Mouse (Mus musculus): Measurements from ENCODE around the gene Plcb1.
"Not testable (repeated sequence)": the region's sequence is repeated elsewhere in the genome, so short reads cannot be mapped to it uniquely, and the experiment has no call there.

Plcb1 gene

GRCm38 (mm10) chr2:135307787-135308186, 521.9 kb downstream of the Plcb1 start:
- DNase-seq (ENCODE audit: low read depth) = no peak

GRCm38 (mm10) chr2:135315980-135316379, 530.1 kb downstream of the Plcb1 start:
- no peak for DNase-seq (ENCODE audit: low read depth)

- no peak for DNase-seq (ENCODE audit: low read depth)
Measured at GRCm38 (mm10) chr2:135318136-135318535, 532.3 kb downstream of the Plcb1 start.

DNA sequence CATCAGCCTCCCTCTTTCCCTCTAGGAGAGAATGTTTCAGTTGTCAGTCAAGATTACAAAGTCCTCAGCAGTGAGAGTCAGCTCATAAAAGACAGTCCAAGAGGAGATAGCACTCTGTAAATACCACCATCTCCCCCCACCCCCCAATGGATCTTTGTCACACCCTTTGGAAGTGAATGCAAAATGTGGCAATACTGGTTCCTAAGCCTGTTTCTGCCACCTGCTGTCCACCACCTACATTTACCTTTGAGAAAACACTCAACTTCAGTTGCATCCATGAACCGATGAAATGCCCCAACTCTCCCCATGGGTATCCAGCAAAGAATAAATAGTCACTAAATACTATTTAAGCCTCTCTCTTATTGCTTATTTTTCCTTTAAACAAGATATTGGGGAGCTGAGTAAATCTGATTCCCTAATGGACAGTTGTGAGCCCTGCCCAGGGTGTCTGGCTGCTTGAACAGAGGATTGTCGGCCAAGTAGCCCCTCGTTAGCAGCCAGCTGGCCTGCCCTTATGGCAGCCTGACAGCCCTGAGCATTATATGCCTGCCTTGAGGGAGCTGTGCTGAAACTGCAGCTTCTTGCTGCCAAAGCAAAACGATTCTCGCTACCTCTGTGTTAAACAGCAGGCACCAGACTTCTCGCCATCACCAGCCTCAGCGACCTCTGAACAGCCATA, 537.5 kb downstream of the Plcb1 start:
- no peak for DNase-seq (ENCODE audit: low read depth)

- peak; percentile 19 for DNase-seq (ENCODE audit: low read depth)
Measured at GRCm38 (mm10) chr2:135323955-135324302, 538.1 kb downstream of the Plcb1 start.

DNA sequence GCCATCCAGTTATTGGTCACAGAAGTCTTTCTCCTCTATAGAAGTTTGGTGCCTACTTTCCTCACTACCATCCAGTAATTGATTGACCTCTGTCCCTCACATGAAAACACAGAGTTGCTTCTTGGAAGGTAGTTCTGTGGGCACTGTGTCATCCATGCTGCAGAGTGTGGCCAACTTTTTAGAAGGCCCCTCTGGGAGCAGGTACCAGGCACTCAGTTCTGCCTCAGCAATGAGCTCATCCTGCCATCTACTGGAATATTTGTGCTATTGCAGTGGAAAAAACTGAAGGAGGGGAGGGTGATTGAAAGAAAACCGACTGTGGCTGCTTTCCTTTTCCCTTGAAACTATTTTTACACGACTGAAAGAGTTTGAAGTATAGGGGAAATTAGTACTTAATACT, 542.9 kb downstream of the Plcb1 start:
- DNase-seq (ENCODE audit: low read depth) = peak; percentile 11

- peak; percentile 15 for DNase-seq (ENCODE audit: low read depth)
Measured at GRCm38 (mm10) chr2:135329782-135330545, 544.1 kb downstream of the Plcb1 start.

DNA sequence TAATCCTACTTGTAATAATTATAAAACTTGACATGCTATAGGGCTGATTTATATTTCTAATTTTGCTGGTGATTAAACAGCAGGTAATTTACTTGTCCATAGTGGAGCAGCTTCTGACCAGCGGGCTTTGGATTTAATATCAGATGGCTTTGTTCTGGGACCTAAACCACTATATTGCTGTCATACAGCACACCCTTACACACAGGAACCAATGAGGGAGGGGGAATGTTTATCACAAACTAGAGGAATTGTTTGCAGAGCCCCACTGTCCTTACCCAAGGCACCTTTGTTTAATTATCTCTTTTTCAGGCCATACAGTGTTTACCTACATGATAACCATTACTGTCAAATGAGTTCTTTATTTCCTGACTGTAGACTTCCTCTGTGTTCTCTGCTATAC, 546.0 kb downstream of the Plcb1 start:
- DNase-seq (ENCODE audit: low read depth) = no peak

DNA sequence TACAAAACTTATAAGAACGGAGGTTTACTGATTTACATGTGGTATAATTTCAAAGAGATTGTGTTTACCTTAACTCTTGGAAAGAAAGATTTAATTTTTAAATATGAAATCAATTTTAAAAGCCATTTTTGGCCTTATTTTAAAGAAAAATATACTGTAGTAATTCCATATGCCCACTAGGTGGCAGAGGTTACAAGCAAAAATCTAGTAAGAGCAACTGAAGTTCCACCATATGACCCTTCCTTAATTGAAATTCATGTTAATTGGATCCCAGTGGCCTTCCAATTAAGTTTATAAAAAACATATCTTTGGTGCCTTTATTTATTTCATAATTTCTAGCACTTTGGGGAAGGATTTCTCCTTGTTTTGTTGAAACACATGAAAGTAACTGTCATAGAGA, 570.4 kb downstream of the Plcb1 start:
- DNase-seq (ENCODE audit: low read depth) = peak; percentile 4

GRCm38 (mm10) chr2:135361798-135362197, 575.9 kb downstream of the Plcb1 start:
- peak; percentile 14 for DNase-seq (ENCODE audit: low read depth)

DNA sequence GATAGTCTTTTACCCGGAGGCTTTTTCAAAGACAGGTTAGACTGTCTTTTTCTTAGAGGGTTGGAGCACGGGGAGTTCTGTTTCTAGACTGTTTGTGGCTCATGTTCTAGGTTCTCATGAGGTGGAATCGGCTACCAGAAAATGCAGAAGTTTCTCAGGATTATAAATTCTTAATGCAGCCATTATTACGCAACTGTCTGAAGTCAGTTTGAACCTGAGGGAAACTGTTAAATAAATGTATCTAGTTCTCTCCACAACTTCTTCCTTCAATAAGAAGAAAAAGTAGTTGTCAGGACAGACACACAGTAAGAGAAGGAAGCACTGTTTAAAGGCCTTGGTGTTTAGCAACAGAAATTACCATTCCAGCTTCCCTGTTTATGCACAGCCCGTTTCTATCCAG, 577.1 kb downstream of the Plcb1 start:
- no peak for DNase-seq (ENCODE audit: low read depth)

DNA sequence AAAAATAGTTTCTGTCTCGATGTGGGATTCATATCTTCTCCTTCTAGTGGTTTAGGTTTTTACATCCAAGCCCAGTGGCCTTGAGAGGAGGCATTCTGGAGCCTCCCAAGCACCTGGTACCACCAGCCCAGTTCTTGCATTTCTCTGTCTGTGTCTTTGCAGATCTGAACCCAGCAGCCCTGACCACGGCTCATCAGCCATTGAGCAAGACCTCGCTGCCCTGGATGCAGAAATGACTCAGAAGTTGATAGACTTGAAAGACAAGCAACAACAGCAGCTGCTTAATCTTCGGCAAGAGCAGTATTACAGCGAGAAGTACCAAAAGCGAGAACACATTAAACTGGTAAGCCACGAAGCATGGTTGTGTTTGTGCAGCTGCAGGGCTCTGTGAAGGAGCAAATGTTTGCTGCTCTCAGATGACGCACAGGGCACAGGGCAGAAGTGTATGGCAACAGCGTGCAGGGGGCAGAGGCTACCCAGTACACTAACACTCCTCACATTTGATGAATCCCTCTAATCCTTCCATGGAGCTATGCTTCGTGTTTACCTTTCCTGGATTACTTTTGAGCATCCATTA, 584.5 kb downstream of the Plcb1 start:
- DNase-seq (ENCODE audit: low read depth) = no peak

DNA sequence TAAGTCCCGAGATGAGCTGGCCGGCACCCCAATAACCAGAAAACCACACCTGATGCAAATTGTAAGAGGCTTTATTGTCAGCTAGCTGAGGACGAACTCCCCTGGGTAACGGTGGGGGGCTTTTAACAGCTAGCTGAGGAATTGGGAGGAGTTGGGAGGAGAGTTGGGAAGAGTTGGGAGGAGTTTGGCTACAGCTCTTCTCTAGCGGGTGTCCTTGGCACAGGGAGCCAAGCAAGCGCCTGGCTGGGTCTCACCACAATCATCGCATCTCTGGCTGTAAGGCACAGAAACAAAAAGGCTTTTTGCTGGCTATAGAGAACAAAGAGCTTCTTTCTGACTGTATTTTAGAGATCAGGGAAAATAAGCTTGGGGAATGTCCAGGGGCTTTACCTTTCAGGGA, 594.9 kb downstream of the Plcb1 start:
- not testable (repeated sequence) for DNase-seq (ENCODE audit: low read depth)

- DNase-seq (ENCODE audit: low read depth) = no peak
Measured at GRCm38 (mm10) chr2:135381396-135381795, 595.5 kb downstream of the Plcb1 start.

GRCm38 (mm10) chr2:135387990-135388389, 602.1 kb downstream of the Plcb1 start:
- no peak for DNase-seq (ENCODE audit: low read depth)

DNA sequence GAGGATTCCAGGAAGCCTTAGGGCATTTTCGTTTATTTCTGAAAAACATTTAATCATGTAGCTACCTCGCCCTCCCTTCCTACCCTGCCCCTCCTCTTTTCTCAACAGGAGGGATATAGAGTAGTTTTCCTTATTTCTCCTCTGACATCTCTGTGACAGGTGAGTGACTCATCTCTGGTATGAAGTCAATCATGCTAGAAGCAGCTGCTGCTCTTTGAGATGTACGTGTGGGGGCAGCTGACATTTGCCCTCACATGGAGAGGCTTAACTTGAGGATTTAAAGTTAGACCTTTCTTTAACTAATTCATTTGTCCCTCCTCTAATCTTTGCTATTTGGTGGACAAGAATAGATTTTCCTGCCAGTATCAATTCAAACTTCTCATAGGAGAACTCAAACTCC, 608.8 kb downstream of the Plcb1 start:
- no peak for DNase-seq (ENCODE audit: low read depth)

DNA sequence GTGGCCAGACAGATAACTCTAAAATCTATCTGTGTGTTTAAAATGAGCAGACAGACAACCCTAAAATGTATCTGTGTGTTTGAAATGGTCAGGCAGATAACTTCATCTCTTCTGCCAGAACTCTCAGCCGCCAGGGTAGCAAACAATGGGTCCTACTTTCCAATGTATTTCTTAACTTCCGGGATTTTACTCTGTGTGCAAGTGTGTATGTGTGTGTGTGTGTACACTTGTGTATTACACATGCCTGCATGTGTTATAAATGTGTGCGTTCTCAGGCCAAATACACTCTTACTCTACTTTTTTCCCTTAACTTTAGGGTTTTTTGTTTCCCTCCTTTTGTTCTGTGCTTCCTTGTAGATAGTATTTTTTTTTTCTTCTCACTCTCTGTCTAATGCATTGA, 610.5 kb downstream of the Plcb1 start:
- DNase-seq (ENCODE audit: low read depth) = no peak

- no peak for DNase-seq (ENCODE audit: low read depth)
Measured at GRCm38 (mm10) chr2:135397970-135398369, 612.1 kb downstream of the Plcb1 start.

DNA sequence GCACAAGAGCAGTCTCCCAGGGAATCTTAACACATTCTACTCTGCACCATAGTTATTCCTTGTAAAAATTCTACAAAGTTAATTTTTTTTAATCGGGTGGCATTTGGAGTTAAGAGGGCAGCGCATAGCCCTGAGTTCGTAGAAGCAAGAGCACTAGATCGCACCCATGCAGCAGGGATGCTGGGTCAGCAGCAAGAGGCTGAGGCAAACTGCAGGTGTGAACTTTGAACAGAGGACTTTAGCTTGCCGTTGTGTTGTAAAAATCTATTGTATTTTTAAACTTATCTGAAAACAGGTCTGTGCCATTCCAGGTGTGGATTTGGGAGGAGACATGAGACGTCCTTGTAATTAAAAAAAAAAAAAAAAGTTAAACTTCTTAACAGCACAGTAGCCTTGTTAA, 613.9 kb downstream of the Plcb1 start:
- no peak for DNase-seq (ENCODE audit: low read depth)

GRCm38 (mm10) chr2:135402916-135403315, 617.0 kb downstream of the Plcb1 start:
- DNase-seq (ENCODE audit: low read depth) = no peak

GRCm38 (mm10) chr2:135403344-135403743, 617.5 kb downstream of the Plcb1 start:
- DNase-seq (ENCODE audit: low read depth) = no peak

- DNase-seq (ENCODE audit: low read depth) = no peak
Measured at GRCm38 (mm10) chr2:135404095-135404494, 618.2 kb downstream of the Plcb1 start.

- no peak for DNase-seq (ENCODE audit: low read depth)
Measured at GRCm38 (mm10) chr2:135409418-135410097, 623.7 kb downstream of the Plcb1 start.

Measured in c-Kit-positive CD71-positive TER-119-negative erythroid progenitor cells, embryonic 14.5 days (primary cell).